In the genomic region with DNA sequence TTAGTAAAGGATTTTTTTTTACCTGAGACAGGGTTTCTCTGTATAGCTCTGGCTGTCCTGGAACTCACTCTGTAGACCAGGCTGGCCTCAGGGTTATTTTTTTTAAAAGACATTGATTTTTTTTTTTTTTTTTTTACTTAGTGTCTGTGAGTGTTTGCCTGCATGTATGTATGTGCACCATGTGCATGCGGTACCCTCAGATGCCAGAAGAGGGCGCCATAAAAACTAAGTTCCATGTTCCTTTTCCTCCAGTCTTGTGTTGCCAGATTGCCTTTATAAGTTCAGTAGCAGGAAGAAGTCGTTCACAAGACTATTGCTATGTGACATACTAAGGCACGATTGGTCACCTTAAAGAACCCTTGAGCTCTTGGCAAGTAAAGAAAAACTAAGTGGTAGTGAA, we compare ENCODE assay signal across 16 mouse cellular contexts. TPM values are rescaled to one million over a fixed set of nuclear protein-coding genes. Genes with fewer than 3 reads are reported as not detected.
DNase-seq lines count a peak whose midpoint lies in the region; ATAC-seq and TF ChIP-seq lines count a peak whose summit lies in the region.
"Had no signal": no experiment of that assay in that cellular context is flagged by ENCODE, and none has a peak within 500 bp of the region (broad histone marks: within the 10 kb centered on the region; RNA-seq: fewer than 3 reads in every experiment).

No protein-coding gene starts in this region.

- TF ChIP-seq POLR2A in lung, adult 2 months (IDR thresholded peaks at IDR 0.05; ENCODE audit: borderline replicate concordance, extremely low read depth, low read depth, low read length), result no peak

- 86% methylated on average over 4 of the region's 4 CpGs for WGBS in heart, postnatal 0 days
- 83% methylated on average over 4 of the region's 4 CpGs for WGBS in lung, adult 2 months
- WGBS in forebrain, embryonic 12.5 days, result 91% methylated on average over 4 of the region's 4 CpGs

- H3K27me3 ChIP-seq in heart, postnatal 0 days (ENCODE audit: control insufficient read depth, insufficient read depth, low read length), result no peaks in the 10 kb centered on the region
- H3K27me3 ChIP-seq in forebrain, embryonic 12.5 days, result no peaks in the 10 kb centered on the region
- H3K27me3 ChIP-seq: embryonic facial prominence, embryonic 15.5 days; hindbrain, embryonic 15.5 days; Patski had no signal

- no peak for TF ChIP-seq EP300 in heart, postnatal 0 days (IDR thresholded peaks at IDR 0.05; ENCODE audit: low read depth)

- TF ChIP-seq CTCF in heart, postnatal 0 days (IDR thresholded peaks at IDR 0.05; ENCODE audit: low read depth), result peak; percentile 27
- 0 out of 2 replicates have a peak, but pooled peaks have one; percentile 4 for TF ChIP-seq CTCF in lung, adult 2 months (IDR thresholded peaks at IDR 0.05; ENCODE audit: insufficient read depth, low read length)

- intact Hi-C loops in heart, postnatal 25 days (cut with DNase I), result no loop called here

- in situ Hi-C loops in ES-E14 (cut with MboI; ENCODE audit: low sequenced_read_pairs in 2 of 2, unreplicated experiment in 2 of 2), result no loop called here

- no peak overlapping the region for H3K27ac ChIP-seq in heart, postnatal 0 days (ENCODE audit: low read depth)
- no peak overlapping the region for H3K27ac ChIP-seq in ES-E14 (ENCODE audit: insufficient read depth, low read depth, low read length, poor library complexity, severe bottlenecking)
- H3K27ac ChIP-seq in forebrain, embryonic 12.5 days, result no peak overlapping the region
- H3K27ac ChIP-seq: embryonic facial prominence, embryonic 15.5 days; hindbrain, embryonic 15.5 days had no signal

- H3K4me2 ChIP-seq in heart, postnatal 0 days (ENCODE audit: low read depth, low read length), result no peak overlapping the region
- no peak overlapping the region for H3K4me2 ChIP-seq in forebrain, embryonic 12.5 days
- H3K4me2 ChIP-seq: embryonic facial prominence, embryonic 15.5 days; hindbrain, embryonic 15.5 days; midbrain, embryonic 11.5 days had no signal

- H3K9ac ChIP-seq in heart, postnatal 0 days (replicated peaks; ENCODE audit: low read depth, low read length), result no peak overlapping the region
- no peak overlapping the region for H3K9ac ChIP-seq in ES-E14 (ENCODE audit: insufficient read depth, low read depth, low read length, poor library complexity, severe bottlenecking)
- no peak overlapping the region for H3K9ac ChIP-seq in forebrain, embryonic 12.5 days
- H3K9ac ChIP-seq: embryonic facial prominence, embryonic 15.5 days; hindbrain, embryonic 15.5 days had no signal

- ATAC-seq in heart, postnatal 0 days (ENCODE audit: insufficient read depth, low read depth), result no peak
- no peak for ATAC-seq in forebrain, embryonic 12.5 days (ENCODE audit: low FRiP score)
- ATAC-seq: Patski had no signal

- H3K9me3 ChIP-seq in heart, postnatal 0 days (replicated peaks; ENCODE audit: control insufficient read depth, low read length), result no peaks in the 10 kb centered on the region
- H3K9me3 ChIP-seq in ES-E14 (ENCODE audit: control insufficient read depth, insufficient read depth, low read depth, low read length), result no peaks in the 10 kb centered on the region
- H3K9me3 ChIP-seq in forebrain, embryonic 12.5 days, result peaks cover 8% of the 10 kb centered on the region; the same call in 1 of the 2 replicates
- H3K9me3 ChIP-seq: hindbrain, embryonic 15.5 days had no signal

- peaks cover 96% of the 10 kb centered on the region for H3K36me3 ChIP-seq in heart, postnatal 0 days (replicated peaks; ENCODE audit: control insufficient read depth, insufficient read depth, low read length)
- peaks cover 50% of the 10 kb centered on the region for H3K36me3 ChIP-seq in ES-E14 (ENCODE audit: control insufficient read depth, insufficient read depth, low read length, poor library complexity, severe bottlenecking)
- peaks cover 66% of the 10 kb centered on the region for H3K36me3 ChIP-seq in forebrain, embryonic 12.5 days (replicated peaks)

- DNase-seq in heart, postnatal 0 days (ENCODE audit: low spot score), result no peak
- no peak for DNase-seq in heart, postnatal 25 days (ENCODE audit: low spot score)
- no peak for DNase-seq in lung, adult 2 months
- no peak for DNase-seq in lung, postnatal 36 days
- DNase-seq in ES-E14 (ENCODE audit: low read depth, low spot score), result no peak
- peak; percentile 49 for DNase-seq in naive thymus-derived CD4-positive, alpha-beta T cell, adult 2 months (ENCODE audit: low read depth)
- DNase-seq: adrenal gland, adult 2 months; cerebellum, adult 18-20 months; kidney, adult 9 months; lung, postnatal 14 days had no signal

- H3K4me1 ChIP-seq in heart, postnatal 0 days (ENCODE audit: control insufficient read depth, insufficient read depth), result peaks cover 21% of the 10 kb centered on the region
- H3K4me1 ChIP-seq in lung, adult 2 months (ENCODE audit: control insufficient read depth, insufficient read depth, low read length), result peaks cover 16% of the 10 kb centered on the region
- H3K4me1 ChIP-seq in ES-E14 (ENCODE audit: control insufficient read depth in 2 of 2, insufficient read depth in 2 of 2, low read length in 2 of 2, poor library complexity in 1 of 2), result peaks cover 0 to 5% of the 10 kb centered on the region in 2 experiments; a peak in 1 of 4 replicates
- H3K4me1 ChIP-seq in forebrain, embryonic 12.5 days, result peaks cover 8% of the 10 kb centered on the region

- H3K4me3 ChIP-seq in heart, postnatal 0 days (ENCODE audit: low read depth, low read length), result no peak overlapping the region
- no peak overlapping the region for H3K4me3 ChIP-seq in lung, adult 2 months (replicated peaks; ENCODE audit: extremely low read depth, low read depth, low read length)
- no peak overlapping the region for H3K4me3 ChIP-seq in ES-E14 (ENCODE audit: insufficient read depth in 1 of 2, low read depth in 1 of 2, low read length in 2 of 2, poor library complexity in 1 of 2, severe bottlenecking in 1 of 2)
- no peak overlapping the region for H3K4me3 ChIP-seq in forebrain, embryonic 12.5 days (replicated peaks)
- H3K4me3 ChIP-seq: embryonic facial prominence, embryonic 15.5 days; hindbrain, embryonic 15.5 days; myocyte had no signal

TF ChIP-seq in ES-E14, 5 proteins besides CTCF, POLR2A, EP300 and RAD21:
- TF ChIP-seq ZNF384 (IDR thresholded peaks at IDR 0.05; ENCODE audit: low read depth, low read length) (peak; percentile 85), MAFK (IDR thresholded peaks at IDR 0.05; ENCODE audit: insufficient read depth, low read depth, low read length) (no peak)

RNA-seq across cellular contexts. Expression of gene Tpm1, which starts 14.5 kb away (rescaled TPM):
- 3,473 and 3,533 TPM in 2 replicates for total RNA-seq in heart, postnatal 0 days (2014; rRNA removed; ENCODE audit: low replicate concordance)
- 10,043 and 10,309 TPM in 2 replicates for polyA plus RNA-seq in heart, postnatal 0 days (2015; fragmentation: Nextera tagmentation; extraction: Ambion mirVana)
- over 10,000 TPM; 12,975 to 13,062 TPM for total RNA-seq in heart, postnatal 25 days (2021)
- 168 and 359 TPM in 2 replicates for polyA plus RNA-seq in lung, adult 2 months (2012; rRNA removed)
- 484 and 860 TPM in 2 replicates for total RNA-seq in ES-E14 (2012; rRNA removed)
- 218 and 280 TPM in 2 replicates for polyA plus RNA-seq in forebrain, embryonic 12.5 days (2016; fragmentation: Nextera tagmentation; extraction: Ambion mirVana)

RNA-seq across cellular contexts. Expression of gene Lactb, which starts 59.4 kb away (rescaled TPM):
- 6.4 and 14.5 TPM in 2 replicates for total RNA-seq in heart, postnatal 0 days (2014; rRNA removed; ENCODE audit: low replicate concordance)
- 12.2 and 13.8 TPM in 2 replicates for polyA plus RNA-seq in heart, postnatal 0 days (2015; fragmentation: Nextera tagmentation; extraction: Ambion mirVana)
- 10 to 100 TPM; 21.2 to 22.5 TPM for total RNA-seq in heart, postnatal 25 days (2021)
- 7.4 and 10.9 TPM in 2 replicates for polyA plus RNA-seq in lung, adult 2 months (2012; rRNA removed)
- 7.0 and 10.0 TPM in 2 replicates for total RNA-seq in ES-E14 (2012; rRNA removed)
- polyA plus RNA-seq in forebrain, embryonic 12.5 days (2016; fragmentation: Nextera tagmentation; extraction: Ambion mirVana), result 8.8 and 9.7 TPM in 2 replicates
